Mouse (Mus musculus) Patski (cell line): ENCODE results near the gene Poldip3. TPM values are rescaled to one million over a fixed set of nuclear protein-coding genes. Genes with fewer than 3 reads are reported as not detected.

Source experiments
- ATAC-seq: fragments of 100-300 bp; one replicate; pipeline ENCODE4 v1.8.0; 2021
- CTCF ChIA-PET: fragments of 350-600 bp; sonication (Branson Sonifier 250); formaldehyde crosslinking; loops from one replicate; lab custom pipeline; 2022; ENCODE audit warnings: inconsistent platforms; lab: Charles Lee
- POLR2A ChIA-PET: fragments of 350-600 bp; sonication (Branson Sonifier 250); formaldehyde crosslinking; loops from one replicate; lab custom pipeline; 2022; ENCODE audit warnings: antibody characterized with exemption, inconsistent platforms; lab: Charles Lee
- DNase-seq: peaks from one replicate; pipeline ENCODE4 v3.0.0-alpha.2; 2011; ENCODE audit warnings: low read depth, low spot score
- H3K27me3 ChIP-seq: fragments of 371-371 bp; one replicate; pipeline ENCODE4 v1.5.1; 2021
- CTCF ChIP-seq: fragments of 100-300 bp; IDR thresholded peaks from one replicate; pipeline ENCODE4 v1.5.1; 2021
- in situ Hi-C: fragments of 300-500 bp; cut with MboI; formaldehyde crosslinking; loops from 3 replicates; pipeline ENCODE4 v1.11.1; 2018; ENCODE audit warnings: low pct_unique_long_range_greater_than_20kb, mixed read lengths
- polyA plus RNA-seq: library from polyadenylated mRNA; unstranded; gene quantifications from one replicate; pipeline ENCODE4 v1.2.3, GENCODE M21; 2021

Poldip3 gene
- polyA plus RNA-seq, 1 experiment from 2014 or later: 97.2 TPM

DNA sequence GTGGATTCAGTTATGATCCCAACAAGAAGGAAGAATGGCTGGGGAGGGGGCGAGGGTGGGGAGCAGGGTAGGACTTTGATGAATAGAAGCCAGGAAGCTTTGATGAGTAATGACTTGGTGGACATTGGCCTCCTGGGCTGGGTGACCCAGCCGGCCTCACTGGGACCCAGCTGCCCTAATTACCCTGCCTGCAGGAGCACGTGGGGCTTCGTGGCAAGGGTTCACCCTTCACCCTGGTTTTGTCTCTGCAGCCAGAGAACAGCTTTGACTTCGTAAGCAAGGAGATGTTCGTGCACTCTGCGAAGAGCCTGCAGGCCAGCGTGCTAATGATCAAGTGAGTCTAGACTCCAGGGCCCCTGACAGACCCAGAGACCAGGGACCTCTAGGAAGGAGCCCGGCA is 35.1 kb downstream of the Poldip3 start:
- in situ Hi-C loops: loop anchor here (10.0 kb wide), 1 partner anchor 309 kb away; no protein-coding TSS in a partner anchor
- POLR2A ChIA-PET: interaction anchor here (1.6 kb wide), 1 partner anchor 11 kb away, joined by 5 read pairs; no protein-coding TSS in a partner anchor
- DNase-seq (no peak), ATAC-seq (no peak)
- no peak for TF ChIP-seq CTCF
- CTCF ChIA-PET: no interaction called here
- no peaks in the 10 kb centered on the region for H3K27me3 ChIP-seq

DNA sequence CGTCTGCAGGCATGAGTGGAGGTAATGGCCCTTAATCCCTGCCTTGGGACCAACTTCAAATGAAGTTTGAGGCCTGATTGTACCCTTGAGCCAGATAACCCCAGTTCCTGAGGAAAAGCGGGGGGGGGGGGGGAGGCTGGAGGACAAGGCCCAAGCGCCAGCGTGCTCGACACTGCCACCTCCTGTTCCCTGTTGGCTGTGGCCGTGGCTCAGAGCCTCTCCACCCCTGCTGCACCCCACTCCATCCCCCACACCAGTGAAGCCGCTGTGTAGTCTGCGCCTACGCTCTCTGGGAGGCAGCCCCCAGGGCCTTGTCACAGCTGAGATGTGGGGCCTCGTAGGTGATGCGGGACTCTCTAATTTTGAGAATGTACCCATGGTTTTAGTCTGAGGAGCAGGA is 36.3 kb downstream of the Poldip3 start:
- ChIA-PET CTCF (interaction anchor here (0.7 to 1.7 kb wide), 6 partner anchors 9 to 308 kb away, joined by 3 to 6 read pairs (median 3); no protein-coding TSS in a partner anchor), POLR2A (interaction anchor here (0.7 kb wide), 1 partner anchor 225 kb away, joined by 4 read pairs; no protein-coding TSS in a partner anchor)
- ATAC-seq: peak; percentile 55
- H3K27me3 ChIP-seq: no peaks in the 10 kb centered on the region
- no peak for TF ChIP-seq CTCF
- in situ Hi-C loops: loop anchor here (10.0 kb wide), 1 partner anchor 308 kb away; no protein-coding TSS in a partner anchor
- no peak for DNase-seq

DNA sequence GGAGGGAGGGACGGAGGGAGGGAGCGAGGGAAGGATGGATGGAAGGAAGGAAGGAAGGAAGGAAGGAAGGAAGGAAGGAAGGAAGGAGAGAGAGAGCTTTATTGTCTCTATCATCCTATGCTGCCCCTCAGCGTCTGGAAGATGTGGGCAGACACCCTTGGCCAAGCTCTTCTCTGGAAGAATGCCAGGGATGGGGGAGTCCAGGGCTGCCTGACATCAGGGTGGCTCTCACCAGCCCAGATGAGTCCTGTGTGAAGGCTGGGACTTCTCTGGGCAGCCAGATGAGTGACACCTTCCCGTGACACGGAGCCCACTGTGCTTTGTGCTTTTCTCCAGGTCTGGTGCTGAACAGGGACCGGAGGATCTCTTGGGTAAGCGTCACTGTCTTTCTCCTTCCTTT is 37.3 kb downstream of the Poldip3 start:
- ATAC-seq (no peak), DNase-seq (no peak)
- TF ChIP-seq CTCF: no peak
- no peaks in the 10 kb centered on the region for H3K27me3 ChIP-seq
- in situ Hi-C loops: loop anchor here (10.0 kb wide), 1 partner anchor 307 kb away; no protein-coding TSS in a partner anchor
- POLR2A ChIA-PET: no interaction called here
- CTCF ChIA-PET: interaction anchor here (0.9 to 1.7 kb wide), 3 partner anchors 75 to 307 kb away, joined by 3 to 6 read pairs (median 3); no protein-coding TSS in a partner anchor

GRCm38 (mm10) chr15:83111290-83111689 is 37.9 kb downstream of the Poldip3 start:
- no peak for DNase-seq
- ATAC-seq: no peak
- ChIA-PET POLR2A (no interaction called here), CTCF (no interaction called here)
- no peak for TF ChIP-seq CTCF
- no peaks in the 10 kb centered on the region for H3K27me3 ChIP-seq
- in situ Hi-C loops: loop anchor here (10.0 kb wide), 1 partner anchor 306 kb away; no protein-coding TSS in a partner anchor

GRCm38 (mm10) chr15:83107814-83108213 is 41.4 kb downstream of the Poldip3 start:
- in situ Hi-C loops: no loop called here
- ChIA-PET POLR2A (no interaction called here), CTCF (no interaction called here)
- no peaks in the 10 kb centered on the region for H3K27me3 ChIP-seq
- no peak for DNase-seq
- no peak for ATAC-seq
- TF ChIP-seq CTCF: no peak

DNA sequence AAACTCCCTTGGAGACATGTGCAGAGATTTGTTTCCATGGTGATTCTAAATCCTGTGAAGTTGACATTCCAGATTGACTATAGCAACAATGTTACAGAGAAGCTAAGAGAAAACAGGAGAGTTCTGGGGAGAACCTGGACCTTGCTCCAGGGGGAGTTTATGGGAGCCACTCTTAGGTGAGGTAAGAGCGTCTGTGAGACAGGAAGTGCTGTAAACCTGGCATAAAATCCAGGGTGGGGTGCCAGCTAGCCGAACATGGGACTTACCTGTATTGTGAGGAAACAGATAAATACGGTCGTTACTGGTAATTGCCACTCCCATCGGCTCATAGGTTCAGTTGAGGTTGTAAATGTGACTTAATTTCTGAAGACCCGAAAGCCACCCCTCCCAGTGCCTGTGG is 42.8 kb downstream of the Poldip3 start:
- H3K27me3 ChIP-seq: no peaks in the 10 kb centered on the region
- ChIA-PET CTCF (no interaction called here), POLR2A (no interaction called here)
- in situ Hi-C loops: no loop called here
- DNase-seq: no peak
- TF ChIP-seq CTCF: no peak
- no peak for ATAC-seq

DNA sequence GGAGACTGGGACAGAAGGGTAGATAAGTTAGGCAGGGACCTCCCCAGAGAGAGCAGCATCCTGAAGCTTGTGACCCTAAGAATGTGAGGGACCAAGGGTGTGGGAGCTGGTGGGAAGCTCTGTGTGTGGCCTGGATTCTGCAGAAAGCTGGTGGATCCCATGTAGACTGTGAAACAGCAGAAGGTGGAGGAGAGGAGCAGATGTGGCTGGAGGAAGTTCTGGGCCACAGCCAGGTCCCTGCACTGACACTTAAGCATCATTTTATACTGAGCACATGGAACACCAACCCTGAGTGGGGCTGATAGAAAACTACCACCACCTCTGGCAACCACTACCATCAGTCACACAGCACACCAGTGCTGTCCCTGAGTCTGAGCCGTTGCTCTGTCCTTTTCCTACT is 46.1 kb downstream of the Poldip3 start:
- ATAC-seq (no peak), DNase-seq (no peak)
- H3K27me3 ChIP-seq: no peaks in the 10 kb centered on the region
- ChIA-PET POLR2A (interaction anchor here (0.6 to 1.5 kb wide), 2 partner anchors 11 to 15 kb away, joined by 3 to 5 read pairs; no protein-coding TSS in a partner anchor), CTCF (interaction anchor here (0.7 kb wide), 1 partner anchor 12 kb away, joined by 3 read pairs; no protein-coding TSS in a partner anchor)
- TF ChIP-seq CTCF: no peak
- in situ Hi-C loops: no loop called here

DNA sequence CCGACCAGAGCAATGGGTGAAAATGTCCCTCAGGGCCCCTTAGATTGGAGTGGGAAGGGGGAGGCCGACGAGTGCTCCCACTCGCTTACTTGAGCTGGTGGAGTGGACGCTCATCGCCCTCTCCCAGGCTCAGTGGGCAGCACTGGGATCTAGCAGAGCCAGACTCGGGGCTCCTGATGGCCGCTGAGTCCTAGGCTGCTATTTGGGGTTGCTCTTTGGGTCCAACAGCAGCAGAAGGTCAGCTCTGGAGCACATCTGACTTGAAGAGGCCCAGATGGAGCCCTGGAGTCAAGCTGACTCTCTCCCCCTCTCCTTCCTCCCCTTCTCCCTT is 48.9 kb downstream of the Poldip3 start:
- no peaks in the 10 kb centered on the region for H3K27me3 ChIP-seq
- TF ChIP-seq CTCF: no peak
- ATAC-seq (no peak), DNase-seq (no peak)
- POLR2A ChIA-PET: interaction anchor here (0.9 to 1.5 kb wide), 2 partner anchors 13 to 17 kb away, joined by 3 to 5 read pairs; no protein-coding TSS in a partner anchor
- in situ Hi-C loops: no loop called here
- CTCF ChIA-PET: interaction anchor here (1.5 kb wide), 1 partner anchor 15 kb away, joined by 6 read pairs; no protein-coding TSS in a partner anchor

GRCm38 (mm10) chr15:83099533-83100331 is 49.5 kb downstream of the Poldip3 start:
- no peak for TF ChIP-seq CTCF
- POLR2A ChIA-PET: interaction anchor here (0.9 to 1.5 kb wide), 2 partner anchors 13 to 18 kb away, joined by 3 to 5 read pairs; no protein-coding TSS in a partner anchor
- DNase-seq (peak; percentile 39), ATAC-seq (peak; percentile 93)
- CTCF ChIA-PET: interaction anchor here (1.5 kb wide), 1 partner anchor 14 kb away, joined by 6 read pairs; no protein-coding TSS in a partner anchor
- no peaks in the 10 kb centered on the region for H3K27me3 ChIP-seq
- in situ Hi-C loops: no loop called here

- DNase-seq (no peak), ATAC-seq (no peak)
- ChIA-PET POLR2A (no interaction called here), CTCF (interaction anchor here (0.8 to 1.2 kb wide), 2 partner anchors 11 to 25 kb away, joined by 3 to 4 read pairs; no protein-coding TSS in a partner anchor)
- TF ChIP-seq CTCF: no peak
- in situ Hi-C loops: no loop called here
- H3K27me3 ChIP-seq: peaks cover 5% of the 10 kb centered on the region
These were observed 53.2 kb downstream of the Poldip3 start for GRCm38 (mm10) chr15:83095950-83096349.
